Mouse (Mus musculus) neural tube, embryonic 14.5 days (tissue): ENCODE measurements around the gene Thsd4. TPM values are rescaled to one million over a fixed set of nuclear protein-coding genes. Genes with fewer than 3 reads are reported as not detected.

ENCODE experiments used
- ATAC-seq: fragments of 200-750 bp; cut with Nextera tagmentation; 2 replicates; pipeline ENCODE4 v1.8.0; 2017; ENCODE audit warnings: low read depth, mild to moderate bottlenecking, moderate TSS enrichment, moderate library complexity
- H3K27ac ChIP-seq: fragments of 300-500 bp; sonication (generic); 2 replicates; pipeline ENCODE4 v1.5.1; 2014; ENCODE audit warnings: low read depth, mild to moderate bottlenecking, control low read depth, low read length, moderate library complexity, mixed read lengths
- H3K27me3 ChIP-seq: fragments of 300-500 bp; sonication (generic); 2 replicates; pipeline ENCODE4 v1.6.1; 2014; ENCODE audit warnings: low read length; ENCODE audit not compliant: control insufficient read depth, insufficient read depth
- H3K36me3 ChIP-seq: fragments of 300-500 bp; sonication (generic); 2 replicates; pipeline ENCODE4 v1.6.1; 2014; ENCODE audit warnings: low read length, mixed read lengths; ENCODE audit not compliant: control insufficient read depth, insufficient read depth
- H3K4me1 ChIP-seq: fragments of 300-500 bp; sonication (generic); 2 replicates; pipeline ENCODE4 v1.6.1; 2014; ENCODE audit warnings: low read length; ENCODE audit not compliant: control insufficient read depth, insufficient read depth
- H3K4me2 ChIP-seq: fragments of 300-500 bp; sonication (generic); 2 replicates; pipeline ENCODE4 v1.6.1; 2014; ENCODE audit warnings: mild to moderate bottlenecking, low read depth, low read length, control low read depth
- H3K4me3 ChIP-seq: fragments of 300-500 bp; sonication (generic); 2 replicates; pipeline ENCODE4 v1.5.1; 2014; ENCODE audit warnings: low read depth, low read length, control low read depth, mixed read lengths
- H3K9ac ChIP-seq: fragments of 300-500 bp; sonication (generic); replicated peaks from 2 replicates; pipeline ENCODE4 v1.6.1; 2014; ENCODE audit warnings: low read depth, mild to moderate bottlenecking, control low read depth, low read length, mixed read lengths
- H3K9me3 ChIP-seq: fragments of 300-500 bp; sonication (generic); 2 replicates; pipeline ENCODE4 v1.6.1; 2016; ENCODE audit warnings: low read length; ENCODE audit not compliant: control insufficient read depth
- WGBS: fragments of 180-500 bp; shearing (Covaris S2); extraction: QIAGEN DNeasy Blood & Tissue Kit; methylation state at CpG from one replicate; pipeline ENCODE4 v1.1.7; 2014; 5-methylcytosine and 5-hydroxymethylcytosine counted together
- polyA plus RNA-seq: library from polyadenylated mRNA; unstranded; fragments of >200 nt; fragmentation: Nextera tagmentation; extraction: Ambion mirVana; gene quantifications from 2 replicates; pipeline ENCODE4 v1.2.1, GENCODE M21; 2014

The Thsd4 gene
- polyA plus RNA-seq, 1 experiment from 2014 or later = 9.0 TPM

- WGBS = 55% methylated on average over 7 of the region's 7 CpGs
- Histone ChIP-seq H3K9ac (no peak overlapping the region), H3K27me3 (no peaks in the 10 kb centered on the region), H3K4me1 (0 out of 2 replicates have a peak, but pooled peaks cover 2% of the 10 kb centered on the region), H3K9me3 (no peaks in the 10 kb centered on the region), H3K27ac (no peak overlapping the region), H3K36me3 (no peaks in the 10 kb centered on the region), H3K4me3 (no peak overlapping the region), H3K4me2 (no peak overlapping the region)
- no peak for ATAC-seq
Observed at GRCm38 (mm10) chr9:60119846-60120245, 402.0 kb downstream of the Thsd4 start.

- Histone ChIP-seq H3K4me2 (no peak overlapping the region), H3K36me3 (no peaks in the 10 kb centered on the region), H3K9me3 (no peaks in the 10 kb centered on the region), H3K27me3 (no peaks in the 10 kb centered on the region), H3K9ac (no peak overlapping the region), H3K4me1 (0 out of 2 replicates have a peak, but pooled peaks cover 2% of the 10 kb centered on the region), H3K4me3 (no peak overlapping the region), H3K27ac (no peak overlapping the region)
- ATAC-seq = no peak
- WGBS = 77% methylated on average over 7 of the region's 7 CpGs
Observed at GRCm38 (mm10) chr9:60117831-60118230, 404.0 kb downstream of the Thsd4 start.

GRCm38 (mm10) chr9:60115711-60116247 is 406.1 kb downstream of the Thsd4 start:
- H3K4me1 ChIP-seq = 0 out of 2 replicates have a peak, but pooled peaks cover 2% of the 10 kb centered on the region
- no peak overlapping the region for H3K4me3 ChIP-seq
- no peaks in the 10 kb centered on the region for H3K9me3 ChIP-seq
- no peak overlapping the region for H3K27ac ChIP-seq
- no peak for ATAC-seq
- H3K4me2 ChIP-seq = no peak overlapping the region
- 45% methylated on average over 6 of the region's 6 CpGs for WGBS
- no peaks in the 10 kb centered on the region for H3K27me3 ChIP-seq
- H3K36me3 ChIP-seq = no peaks in the 10 kb centered on the region
- H3K9ac ChIP-seq = no peak overlapping the region

- no peak overlapping the region for H3K4me2 ChIP-seq
- H3K4me1 ChIP-seq = 0 out of 2 replicates have a peak, but pooled peaks cover 2% of the 10 kb centered on the region
- no peaks in the 10 kb centered on the region for H3K36me3 ChIP-seq
- ATAC-seq = no peak
- no peak overlapping the region for H3K27ac ChIP-seq
- no peaks in the 10 kb centered on the region for H3K9me3 ChIP-seq
- H3K27me3 ChIP-seq = no peaks in the 10 kb centered on the region
- H3K9ac ChIP-seq = no peak overlapping the region
- WGBS = 91% methylated on average over 9 of the region's 9 CpGs
- H3K4me3 ChIP-seq = no peak overlapping the region
Observed at GRCm38 (mm10) chr9:60115306-60115705, 406.5 kb downstream of the Thsd4 start.

GRCm38 (mm10) chr9:60110200-60110599 is 411.6 kb downstream of the Thsd4 start:
- no peak for ATAC-seq
- H3K9ac ChIP-seq = no peak overlapping the region
- WGBS = 87% methylated on average over 5 of the region's 5 CpGs
- H3K4me1 ChIP-seq = no peaks in the 10 kb centered on the region
- H3K27ac ChIP-seq = no peak overlapping the region
- no peaks in the 10 kb centered on the region for H3K27me3 ChIP-seq
- no peaks in the 10 kb centered on the region for H3K9me3 ChIP-seq
- no peaks in the 10 kb centered on the region for H3K36me3 ChIP-seq
- no peak overlapping the region for H3K4me3 ChIP-seq
- H3K4me2 ChIP-seq = no peak overlapping the region

- no peak for ATAC-seq
Observed at GRCm38 (mm10) chr9:60106683-60107082, 415.2 kb downstream of the Thsd4 start.

GRCm38 (mm10) chr9:60106106-60106505 is 415.7 kb downstream of the Thsd4 start:
- ATAC-seq = no peak

More at GRCm38 (mm10) chr9:60106683-60107082, 415.2 kb downstream of the Thsd4 start:
- Histone ChIP-seq H3K4me2 (no peak overlapping the region), H3K27me3 (no peaks in the 10 kb centered on the region), H3K4me1 (no peaks in the 10 kb centered on the region), H3K9me3 (no peaks in the 10 kb centered on the region), H3K36me3 (no peaks in the 10 kb centered on the region), H3K27ac (no peak overlapping the region), H3K4me3 (no peak overlapping the region), H3K9ac (no peak overlapping the region)
- 85% methylated on average over 6 of the region's 6 CpGs for WGBS

GRCm38 (mm10) chr9:60094211-60094610 is 427.6 kb downstream of the Thsd4 start:
- Histone ChIP-seq H3K27ac (no peak overlapping the region), H3K4me1 (no peaks in the 10 kb centered on the region), H3K27me3 (no peaks in the 10 kb centered on the region), H3K9ac (no peak overlapping the region), H3K4me3 (no peak overlapping the region), H3K36me3 (no peaks in the 10 kb centered on the region), H3K9me3 (no peaks in the 10 kb centered on the region), H3K4me2 (no peak overlapping the region)
- no peak for ATAC-seq
- 73% methylated on average over 1 of the region's 1 CpGs for WGBS

More at GRCm38 (mm10) chr9:60106106-60106505, 415.7 kb downstream of the Thsd4 start:
- no peaks in the 10 kb centered on the region for H3K4me1 ChIP-seq
- no peak overlapping the region for H3K27ac ChIP-seq
- no peaks in the 10 kb centered on the region for H3K9me3 ChIP-seq
- WGBS = 68% methylated on average over 1 of the region's 1 CpGs
- no peak overlapping the region for H3K4me2 ChIP-seq
- no peaks in the 10 kb centered on the region for H3K27me3 ChIP-seq
- H3K4me3 ChIP-seq = no peak overlapping the region
- no peak overlapping the region for H3K9ac ChIP-seq
- no peaks in the 10 kb centered on the region for H3K36me3 ChIP-seq

GRCm38 (mm10) chr9:60092428-60092827 is 429.4 kb downstream of the Thsd4 start:
- no peaks in the 10 kb centered on the region for H3K9me3 ChIP-seq
- no peaks in the 10 kb centered on the region for H3K4me1 ChIP-seq
- H3K9ac ChIP-seq = no peak overlapping the region
- H3K4me3 ChIP-seq = no peak overlapping the region
- H3K4me2 ChIP-seq = no peak overlapping the region
- H3K27ac ChIP-seq = no peak overlapping the region
- no peaks in the 10 kb centered on the region for H3K27me3 ChIP-seq
- no peak for ATAC-seq
- 55% methylated on average over 5 of the region's 5 CpGs for WGBS
- H3K36me3 ChIP-seq = no peaks in the 10 kb centered on the region
